Mouse (Mus musculus): ENCODE measurements around the gene Irf9.

Gene Irf9

DNA sequence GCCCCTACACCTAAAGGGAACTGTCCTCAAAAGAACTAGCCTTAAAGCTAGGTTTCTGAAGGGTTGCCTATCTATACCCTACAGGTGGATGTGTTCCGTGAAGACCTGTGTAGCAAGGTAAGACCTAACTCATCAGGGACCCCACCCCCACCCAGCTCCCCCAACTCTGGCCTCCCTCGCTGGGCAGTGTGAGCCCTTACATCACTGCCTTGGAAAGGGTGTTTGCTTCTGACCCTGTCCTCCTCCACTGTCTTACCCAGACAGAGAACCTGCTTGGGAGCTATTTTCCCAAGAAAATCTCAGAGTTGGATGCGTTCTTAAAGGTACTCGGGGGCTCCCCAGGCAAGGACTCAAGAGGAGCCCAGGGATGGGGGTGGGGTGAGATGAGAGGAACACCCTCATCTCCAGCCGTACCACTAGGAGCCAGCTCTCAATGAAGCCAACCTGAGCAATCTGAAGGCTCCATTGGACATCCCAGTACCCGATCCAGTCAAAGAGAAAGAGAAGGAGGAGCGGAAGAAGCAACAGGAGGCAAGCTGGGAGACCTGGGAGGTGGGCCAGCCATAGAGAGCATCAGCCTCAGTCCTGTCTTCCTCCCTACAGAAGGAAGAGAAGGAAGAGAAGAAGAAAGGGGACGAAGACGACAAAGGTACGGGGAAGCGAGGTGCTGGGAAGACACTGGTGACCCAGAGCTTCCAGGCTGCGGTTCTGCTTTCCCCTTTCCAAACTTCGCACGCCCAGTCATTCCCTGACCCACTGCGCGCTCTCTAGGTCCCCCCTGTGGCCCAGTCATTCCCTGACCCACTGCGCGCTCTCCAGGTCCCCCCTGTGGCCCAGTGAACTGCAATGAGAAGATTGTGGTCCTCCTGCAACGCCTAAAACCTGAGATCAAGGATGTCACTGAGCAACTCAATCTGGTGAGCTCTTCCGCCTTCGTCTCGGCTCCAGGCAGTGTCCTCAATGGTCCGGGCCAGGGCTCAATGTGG lies 23.6 kb upstream of the Irf9 start:
- in situ Hi-C loops (cut with MboI; ENCODE audit: unreplicated experiment in 2 of 2) = loop anchor here (5.0 to 10.0 kb wide), 2 partner anchors 83 to 85 kb away; partner anchors contain the start of gene Carmil3 (in 1 of the 2)

GRCm38 (mm10) chr14:55580731-55581130 lies 22.6 kb upstream of the Irf9 start:
- in situ Hi-C loops (cut with MboI; ENCODE audit: unreplicated experiment in 2 of 2) = loop anchor here (5.0 to 10.0 kb wide), 2 partner anchors 83 to 86 kb away; partner anchors contain the start of gene Carmil3 (in 1 of the 2)

DNA sequence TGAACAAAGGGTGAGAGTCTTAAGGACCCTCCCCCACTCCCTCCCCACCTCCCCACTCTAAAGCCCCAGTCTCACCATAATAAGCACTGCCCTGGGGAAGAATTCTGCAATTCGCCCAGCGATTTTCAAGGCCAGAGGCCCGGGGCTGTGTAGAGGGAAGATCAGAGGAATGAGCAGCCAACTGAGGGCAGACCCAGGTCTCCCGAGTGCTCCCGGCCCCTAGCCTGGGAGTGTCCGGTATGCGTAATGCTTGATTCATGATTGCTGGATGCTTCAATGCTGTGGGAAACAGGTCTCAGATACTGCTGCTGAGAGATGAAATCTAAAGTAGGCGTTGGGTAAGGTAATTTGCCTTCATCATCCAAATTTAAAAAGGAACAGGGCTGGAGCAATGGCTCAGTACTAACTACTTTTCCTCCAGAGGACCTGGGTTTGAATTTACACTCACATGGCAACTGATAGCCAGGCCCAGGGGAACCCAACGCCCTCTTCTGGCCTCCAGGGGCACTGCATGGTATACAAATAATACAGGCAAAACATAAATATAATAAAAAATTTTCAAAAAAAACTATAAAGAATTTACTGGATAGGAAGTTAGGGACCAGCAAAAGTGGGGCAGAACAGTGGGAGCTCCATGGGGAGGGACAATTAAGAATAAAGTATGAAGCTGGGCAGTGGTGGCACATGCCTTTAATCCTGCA lies 21.2 kb upstream of the Irf9 start:
- in situ Hi-C loops (cut with MboI; ENCODE audit: unreplicated experiment in 2 of 2) = loop anchor here (5.0 to 10.0 kb wide), 2 partner anchors 85 to 87 kb away; partner anchors contain the start of gene Carmil3 (in 1 of the 2)

GRCm38 (mm10) chr14:55584303-55584701 lies 19.1 kb upstream of the Irf9 start:
- in situ Hi-C loops (cut with MboI; ENCODE audit: unreplicated experiment in 2 of 2) = loop anchor here (5.0 to 10.0 kb wide), 2 partner anchors 87 to 90 kb away; partner anchors contain the start of gene Carmil3 (in 1 of the 2)

- in situ Hi-C loops (cut with MboI; ENCODE audit: unreplicated experiment in 2 of 2) = loop anchor here (5.0 to 10.0 kb wide), 2 partner anchors 88 to 90 kb away; partner anchors contain the start of gene Carmil3 (in 1 of the 2)
These were observed 18.4 kb upstream of the Irf9 start, which contains the start of gene Emc9 for GRCm38 (mm10) chr14:55584702-55585565. Emc9 (minus strand) TSS chr14:55585302.

DNA sequence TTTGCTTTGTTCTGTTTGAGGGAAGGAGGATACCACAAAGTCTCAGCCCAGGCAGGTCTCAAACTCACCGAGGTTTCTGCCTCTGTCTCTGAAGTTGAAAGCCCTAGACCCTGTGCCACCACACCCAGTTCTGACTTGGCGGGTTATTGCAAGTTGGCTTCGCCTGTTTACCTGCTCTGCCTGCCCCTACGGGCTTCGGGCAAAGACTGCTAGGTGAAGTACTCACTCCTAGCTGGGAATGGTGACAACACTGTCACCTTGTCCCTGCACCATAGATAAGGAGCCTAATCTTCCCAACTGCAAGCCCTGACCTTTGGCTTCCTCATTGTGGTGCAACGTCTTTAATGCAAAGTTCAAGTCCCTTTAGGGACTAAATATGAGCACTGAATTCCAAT lies 17.8 kb upstream of the Irf9 start:
- in situ Hi-C loops (cut with MboI; ENCODE audit: unreplicated experiment in 2 of 2) = loop anchor here in 1 of 2 experiments (10.0 kb wide), 1 partner anchor 91 kb away; the partner anchor contains the start of gene Carmil3

DNA sequence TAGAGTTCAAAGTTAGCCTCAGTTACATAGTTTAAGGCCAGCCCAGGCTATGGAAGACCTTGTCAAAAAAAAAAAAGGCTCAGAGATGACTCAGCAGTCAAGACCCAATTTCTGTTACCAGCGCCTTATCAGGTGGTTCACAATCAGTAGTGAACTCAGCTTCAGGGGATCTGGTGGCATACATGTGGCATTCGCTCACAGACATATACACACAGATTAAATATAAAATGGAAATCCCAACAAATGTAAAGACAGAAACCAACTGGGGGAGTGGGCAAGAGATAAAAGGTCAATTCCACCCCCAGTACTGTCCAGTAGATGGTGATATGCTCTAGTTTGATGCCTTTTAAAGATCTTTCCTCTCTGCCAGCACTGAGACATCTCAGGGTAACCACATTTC lies 17.2 kb upstream of the Irf9 start:
- in situ Hi-C loops (cut with MboI; ENCODE audit: unreplicated experiment in 2 of 2) = loop anchor here in 1 of 2 experiments (10.0 kb wide), 1 partner anchor 91 kb away; the partner anchor contains the start of gene Carmil3

- in situ Hi-C loops (cut with MboI; ENCODE audit: unreplicated experiment in 2 of 2) = loop anchor here in 1 of 2 experiments (10.0 kb wide), 1 partner anchor 94 kb away; the partner anchor contains the start of gene Carmil3
These were observed 14.1 kb upstream of the Irf9 start for GRCm38 (mm10) chr14:55589271-55589670.

DNA sequence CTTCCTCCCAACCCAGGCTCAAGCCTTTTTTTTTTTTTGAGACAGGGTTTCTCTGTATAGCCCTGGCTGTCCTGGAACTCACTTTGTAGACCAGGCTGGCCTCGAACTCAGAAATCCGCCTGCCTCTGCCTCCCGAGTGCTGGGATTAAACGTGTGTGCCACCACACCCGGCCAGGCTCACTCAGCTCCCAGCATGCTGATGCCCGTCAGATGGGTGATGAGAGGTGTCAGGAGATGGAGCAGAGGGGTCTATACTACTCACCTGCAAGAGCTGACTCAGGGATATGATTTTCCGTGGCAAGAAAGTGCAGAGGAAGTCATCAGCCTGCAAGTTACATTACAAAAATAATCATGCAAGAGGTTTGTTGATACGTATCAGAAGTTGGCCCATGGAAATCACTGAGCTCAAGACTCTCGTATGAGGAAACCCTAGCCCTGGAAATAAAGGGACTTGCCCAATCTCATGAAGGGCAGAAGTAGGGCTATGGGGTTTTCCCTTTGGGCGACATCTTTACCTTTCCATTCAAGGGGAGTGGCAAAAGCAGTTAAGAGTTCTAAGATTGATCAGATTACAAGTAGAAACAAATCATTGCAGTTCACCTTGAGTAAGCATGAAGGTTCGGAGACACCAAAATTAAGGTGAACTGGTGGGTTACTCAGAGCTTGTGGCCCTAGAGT lies 13.5 kb upstream of the Irf9 start:
- in situ Hi-C loops (cut with MboI; ENCODE audit: unreplicated experiment in 2 of 2) = loop anchor here in 1 of 2 experiments (10.0 kb wide), 1 partner anchor 95 kb away; the partner anchor contains the start of gene Carmil3

- in situ Hi-C loops (cut with MboI; ENCODE audit: unreplicated experiment in 2 of 2) = no loop called here
These were observed 12.5 kb upstream of the Irf9 start, which contains the start of gene Psme2 for GRCm38 (mm10) chr14:55590748-55591330. Psme2 (minus strand) TSS chr14:55591113.

DNA sequence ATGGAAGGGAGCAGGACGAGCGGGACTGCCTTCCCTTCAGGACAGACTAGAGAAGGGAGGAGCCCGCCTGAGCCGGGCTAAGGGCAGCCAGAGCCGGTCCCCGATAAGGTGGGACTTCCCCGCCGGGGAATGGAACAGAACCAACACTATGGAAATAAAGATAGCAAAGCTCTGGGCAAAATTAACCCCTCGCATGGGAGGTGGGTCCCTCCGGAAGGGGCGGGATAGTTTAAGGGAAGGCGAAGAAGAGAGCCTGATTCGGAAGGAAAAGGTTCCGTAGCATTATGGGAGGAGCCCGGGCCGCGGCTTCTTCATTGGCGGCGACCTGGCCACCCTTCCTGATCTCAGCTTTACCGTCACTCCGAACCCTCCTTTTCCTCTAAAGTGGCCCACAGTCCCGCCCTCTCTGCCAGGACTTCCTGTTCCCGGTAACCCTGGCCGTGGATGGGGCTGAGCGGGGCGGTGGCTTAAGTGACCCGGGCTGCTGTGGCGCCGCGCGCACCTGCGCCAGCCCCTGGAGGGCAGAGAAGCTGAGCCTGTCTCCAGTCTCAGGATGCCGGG lies 12.0 kb upstream of the Irf9 start, which contains the start of gene Rnf31:
Rnf31 (plus strand) TSS at position 378 of the 561 bp plus-strand sequence.
- in situ Hi-C loops (cut with MboI; ENCODE audit: unreplicated experiment in 2 of 2) = no loop called here

GRCm38 (mm10) chr14:55592226-55592625 lies 11.1 kb upstream of the Irf9 start:
- in situ Hi-C loops (cut with MboI; ENCODE audit: unreplicated experiment in 2 of 2) = no loop called here

- in situ Hi-C loops (cut with MboI; ENCODE audit: unreplicated experiment in 2 of 2) = no loop called here
These were observed 7.2 kb upstream of the Irf9 start for GRCm38 (mm10) chr14:55596036-55596690.

DNA sequence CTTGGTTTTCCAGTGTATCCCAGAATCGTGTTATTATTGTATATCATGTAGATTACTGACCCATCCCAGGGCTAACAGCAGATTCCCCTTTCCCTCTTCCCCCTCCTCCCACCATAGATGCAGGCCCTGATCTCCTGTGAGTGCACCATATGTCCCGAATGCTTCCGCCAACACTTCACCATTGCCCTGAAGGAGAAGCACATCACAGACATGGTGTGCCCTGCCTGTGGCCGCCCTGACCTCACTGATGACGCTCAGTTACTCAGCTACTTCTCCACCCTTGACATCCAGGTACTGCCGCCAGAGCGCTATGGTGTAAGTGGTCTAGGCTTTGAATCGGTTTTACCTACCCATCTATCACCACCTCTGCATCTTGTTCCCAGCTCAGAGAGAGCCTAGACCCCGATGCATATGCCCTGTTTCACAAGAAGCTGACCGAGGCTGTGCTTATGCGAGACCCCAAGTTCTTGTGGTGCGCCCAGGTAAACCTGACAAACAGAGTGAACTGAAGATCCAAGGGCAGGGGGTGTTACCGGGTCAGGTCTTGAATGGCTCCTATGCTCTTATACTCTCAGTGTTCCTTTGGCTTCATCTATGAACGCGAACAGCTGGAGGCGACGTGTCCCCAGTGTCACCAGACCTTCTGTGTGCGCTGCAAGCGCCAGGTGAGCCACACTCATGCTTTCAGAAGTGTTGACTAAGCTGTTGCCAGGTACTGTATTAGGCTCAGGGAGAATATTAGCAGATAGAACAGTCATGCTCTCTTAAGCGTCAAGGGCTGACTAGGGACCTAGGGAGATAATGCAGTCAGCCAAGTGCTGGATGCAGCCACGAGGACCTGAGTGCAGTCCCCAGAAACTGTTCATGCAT lies 4.6 kb upstream of the Irf9 start:
- in situ Hi-C loops (cut with MboI; ENCODE audit: unreplicated experiment in 2 of 2) = no loop called here

DNA sequence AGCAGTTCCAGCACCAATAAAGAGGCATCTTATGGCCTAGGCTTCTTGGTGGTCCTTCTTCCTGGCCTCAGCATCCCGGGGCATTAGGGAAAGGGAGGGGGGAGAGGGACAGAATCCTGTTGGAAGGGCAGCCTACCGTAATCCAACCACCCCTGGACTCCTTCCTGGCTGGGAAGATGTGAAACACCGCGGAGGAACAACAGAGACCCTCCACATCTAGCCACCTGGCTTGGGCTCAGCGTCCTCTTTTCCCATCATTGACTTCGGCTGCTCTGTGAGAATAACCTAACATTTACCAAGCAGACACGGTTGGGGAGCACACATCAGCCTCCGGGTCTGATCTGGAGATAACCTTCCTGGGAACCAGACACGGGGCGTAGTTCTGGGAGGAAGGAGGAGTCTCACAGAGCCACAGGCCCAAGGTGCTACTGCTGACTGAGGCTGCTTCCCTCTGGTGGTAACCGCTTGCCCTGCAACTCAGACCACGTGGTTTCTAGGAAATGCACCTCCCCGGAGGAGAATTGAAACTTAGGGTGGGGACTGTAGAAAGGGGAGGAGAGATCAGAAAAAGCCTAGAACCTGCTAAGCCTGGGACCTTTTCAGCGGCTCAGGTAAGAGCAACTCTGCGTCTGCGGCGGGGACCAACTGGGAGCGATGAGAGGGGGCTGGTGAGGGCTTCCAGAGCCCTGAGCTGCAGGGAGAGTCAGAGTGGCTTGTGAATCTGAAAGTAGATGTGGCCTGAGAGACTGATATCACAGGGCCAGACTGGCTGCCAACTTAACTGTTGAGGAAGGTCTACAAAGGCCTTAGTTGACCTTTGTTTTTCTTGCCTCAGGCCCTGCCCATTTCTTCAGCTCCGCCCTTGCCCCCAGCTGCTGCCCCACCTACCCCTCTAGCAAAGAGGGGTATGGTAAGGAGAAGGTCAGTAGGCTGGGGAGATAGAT lies 534 bp downstream of the Irf9 start:
- in situ Hi-C loops (cut with MboI; ENCODE audit: unreplicated experiment in 2 of 2) = no loop called here

DNA sequence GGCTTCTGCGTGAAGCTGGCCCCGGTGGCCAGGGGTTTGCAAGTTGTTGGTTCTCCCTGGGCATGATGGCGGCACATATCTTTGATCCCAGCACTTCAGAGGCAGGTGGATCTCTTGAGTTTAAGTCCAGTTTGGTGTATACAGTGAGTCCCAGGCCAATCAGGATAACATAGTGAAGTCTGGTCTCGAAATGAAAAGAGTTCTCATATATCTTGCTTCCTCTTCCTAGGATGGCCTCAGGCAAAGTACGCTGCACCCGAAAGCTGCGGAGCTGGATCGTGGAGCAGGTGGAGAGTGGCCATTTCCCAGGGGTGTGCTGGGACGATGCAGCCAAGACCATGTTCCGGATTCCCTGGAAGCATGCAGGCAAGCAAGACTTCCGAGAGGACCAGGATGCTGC lies 1.5 kb downstream of the Irf9 start:
- in situ Hi-C loops (cut with MboI; ENCODE audit: unreplicated experiment in 2 of 2) = no loop called here

All from v-Abl transformed pro-B cells (cell line).